Mouse (Mus musculus) small intestine, adult 2 months (tissue): ENCODE data around the gene Fen1. TPM values are rescaled to one million over a fixed set of nuclear protein-coding genes. Genes with fewer than 3 reads are reported as not detected.

Experiments
- H3K27ac ChIP-seq: fragments of 200-500 bp; 2 replicates; pipeline ENCODE4 v1.5.1; 2012; ENCODE audit warnings: low read depth, low read length, control low read depth, inconsistent platforms; ENCODE audit not compliant: insufficient read depth
- H3K27me3 ChIP-seq: fragments of 200-500 bp; 2 replicates; pipeline ENCODE4 v1.6.1; 2012; ENCODE audit warnings: mild to moderate bottlenecking, moderate library complexity, low read length, inconsistent platforms; ENCODE audit not compliant: control insufficient read depth, insufficient read depth
- H3K36me3 ChIP-seq: fragments of 200-500 bp; 2 replicates; pipeline ENCODE4 v1.6.1; 2012; ENCODE audit warnings: mild to moderate bottlenecking, low read length, control low read depth, inconsistent platforms; ENCODE audit not compliant: control insufficient read depth, insufficient read depth
- H3K4me1 ChIP-seq: fragments of 200-500 bp; 2 replicates; pipeline ENCODE4 v1.6.1; 2012; ENCODE audit warnings: low read length, inconsistent platforms, mixed read lengths; ENCODE audit not compliant: control insufficient read depth, insufficient read depth, insufficient read length
- H3K4me3 ChIP-seq: fragments of 200-500 bp; 2 replicates; pipeline ENCODE4 v1.5.1; 2012; ENCODE audit warnings: low read depth, mild to moderate bottlenecking, control low read depth, inconsistent platforms, low read length, moderate library complexity
- CTCF ChIP-seq: fragments of 200-500 bp; IDR thresholded peaks from 2 replicates; pipeline ENCODE4 v1.5.1; 2012; ENCODE audit warnings: low read depth, mild to moderate bottlenecking, control low read depth, inconsistent platforms, low read length, moderate library complexity, mixed read lengths; ENCODE audit not compliant: insufficient replicate concordance, insufficient read length; ENCODE audit errors: extremely low read depth
- POLR2A ChIP-seq: fragments of 200-500 bp; IDR thresholded peaks from 2 replicates; pipeline ENCODE4 v1.6.1; 2012; ENCODE audit warnings: low read depth, mild to moderate bottlenecking, control low read depth, inconsistent platforms, low read length, moderate library complexity
- WGBS: fragments of 180-500 bp; shearing (Covaris S2); methylation state at CpG from one replicate; pipeline ENCODE4 v1.1.7; 2018; 5-methylcytosine and 5-hydroxymethylcytosine counted together
- polyA plus RNA-seq: library from polyadenylated mRNA; depleted of rRNA; stranded (reverse); fragments of >200 nt; gene quantifications from 2 replicates; pipeline ENCODE4 v1.2.3, GENCODE M21; 2012

The Fen1 gene
- polyA plus RNA-seq, 1 experiment = 13.1 TPM

DNA sequence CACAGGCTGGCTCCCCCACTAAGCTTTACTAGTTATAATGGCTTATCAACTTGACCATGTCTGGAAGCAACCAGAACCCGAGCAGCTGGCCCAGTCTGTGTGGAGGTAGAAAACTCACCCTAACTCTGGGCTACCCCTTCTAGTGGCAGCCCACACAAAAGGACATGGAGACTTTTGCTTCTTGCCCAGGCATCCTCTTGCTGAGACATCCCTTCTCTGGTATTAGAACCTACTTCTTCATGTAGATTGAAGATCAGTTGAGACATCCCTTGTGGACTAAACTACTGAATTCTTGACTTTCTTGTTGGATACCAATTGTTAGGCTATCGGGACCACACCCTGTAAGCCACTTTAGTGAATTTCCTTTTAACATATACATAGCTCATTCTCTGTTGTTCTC, 5.7 kb downstream of the Fen1 start:
- no peaks in the 10 kb centered on the region for H3K27me3 ChIP-seq
- H3K4me1 ChIP-seq = no peaks in the 10 kb centered on the region
- H3K4me3 ChIP-seq = no peak overlapping the region
- 48% methylated on average over 2 of the region's 2 CpGs for WGBS
- H3K36me3 ChIP-seq = peaks cover 21% of the 10 kb centered on the region
- H3K27ac ChIP-seq = no peak overlapping the region
- TF ChIP-seq CTCF (no peak), POLR2A (no peak)

DNA sequence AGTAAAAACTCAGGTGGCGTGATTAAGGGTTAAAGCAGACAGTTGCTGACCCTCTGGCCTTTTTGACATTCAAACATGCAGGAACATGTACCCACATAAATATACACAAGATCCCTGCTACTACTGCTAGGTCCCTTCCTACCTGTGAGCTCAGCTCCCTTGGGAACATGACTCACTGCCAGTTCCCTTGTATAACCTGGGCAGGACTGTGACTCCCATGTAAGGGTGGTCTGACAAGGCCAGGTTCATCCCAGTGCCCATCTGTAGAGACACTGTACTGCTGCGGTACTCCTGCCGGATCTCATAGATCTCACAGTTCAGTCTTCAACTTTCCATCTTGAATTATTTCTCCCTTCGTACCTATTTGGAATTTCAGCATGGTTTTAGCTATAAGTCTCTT, 6.8 kb downstream of the Fen1 start:
- 95% methylated on average over 4 of the region's 4 CpGs for WGBS
- TF ChIP-seq POLR2A = no peak
- TF ChIP-seq CTCF = no peak
- no peak overlapping the region for H3K4me3 ChIP-seq
- H3K36me3 ChIP-seq = peaks cover 22% of the 10 kb centered on the region
- H3K27me3 ChIP-seq = no peaks in the 10 kb centered on the region
- H3K4me1 ChIP-seq = no peaks in the 10 kb centered on the region
- H3K27ac ChIP-seq = no peak overlapping the region

DNA sequence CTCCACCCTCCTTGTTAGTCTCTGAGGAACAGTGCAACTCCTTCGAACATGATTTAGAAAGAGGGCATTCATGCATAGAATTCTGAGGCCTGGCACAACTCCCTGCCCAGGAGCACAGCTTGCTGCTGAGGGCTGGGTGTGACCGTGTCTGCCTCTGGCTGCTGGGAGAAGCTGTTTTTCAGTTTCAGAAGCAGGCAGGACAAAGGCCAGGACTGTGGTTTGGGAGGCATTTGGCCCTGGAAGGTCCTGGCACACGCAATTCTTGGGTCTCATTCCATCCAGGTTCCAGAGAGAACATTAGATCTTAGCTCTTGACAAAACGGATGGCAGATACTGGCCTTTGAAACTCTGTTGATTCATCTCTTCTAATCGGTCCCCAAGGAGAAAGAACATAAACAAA, 8.7 kb downstream of the Fen1 start:
- TF ChIP-seq POLR2A (no peak), CTCF (no peak)
- 59% methylated on average over 5 of the region's 5 CpGs for WGBS

DNA sequence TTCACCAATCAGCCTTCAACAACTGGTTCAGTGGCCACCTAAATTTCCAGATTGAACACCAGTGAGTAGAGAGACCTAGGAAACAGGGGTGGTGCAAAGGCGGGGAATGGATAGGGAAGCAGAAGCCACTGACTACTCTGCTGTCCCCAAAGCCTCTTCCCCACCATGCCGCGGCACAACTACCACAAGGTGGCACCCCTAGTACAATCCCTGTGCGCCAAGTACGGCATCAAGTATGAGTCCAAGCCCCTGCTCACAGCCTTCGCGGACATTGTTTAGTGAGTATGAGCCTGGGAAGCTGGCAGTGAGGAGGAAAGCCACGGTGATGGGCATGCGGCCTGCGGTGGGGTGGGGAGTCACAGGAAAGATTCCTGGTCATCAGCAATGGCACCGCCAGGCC, 9.6 kb downstream of the Fen1 start:
- Histone ChIP-seq H3K36me3 (peaks cover 12% of the 10 kb centered on the region), H3K4me1 (peaks cover 3% of the 10 kb centered on the region; the same call in 1 of the 2 replicates), H3K27ac (no peak overlapping the region), H3K27me3 (no peaks in the 10 kb centered on the region), H3K4me3 (no peak overlapping the region)
- 88% methylated on average over 11 of the region's 11 CpGs for WGBS
- TF ChIP-seq POLR2A = no peak
- no peak for TF ChIP-seq CTCF

More for the DNA sequence above, 8.7 kb downstream of the Fen1 start:
- no peaks in the 10 kb centered on the region for H3K4me1 ChIP-seq
- peaks cover 16% of the 10 kb centered on the region for H3K36me3 ChIP-seq
- H3K27ac ChIP-seq = no peak overlapping the region
- no peak overlapping the region for H3K4me3 ChIP-seq
- H3K27me3 ChIP-seq = no peaks in the 10 kb centered on the region

DNA sequence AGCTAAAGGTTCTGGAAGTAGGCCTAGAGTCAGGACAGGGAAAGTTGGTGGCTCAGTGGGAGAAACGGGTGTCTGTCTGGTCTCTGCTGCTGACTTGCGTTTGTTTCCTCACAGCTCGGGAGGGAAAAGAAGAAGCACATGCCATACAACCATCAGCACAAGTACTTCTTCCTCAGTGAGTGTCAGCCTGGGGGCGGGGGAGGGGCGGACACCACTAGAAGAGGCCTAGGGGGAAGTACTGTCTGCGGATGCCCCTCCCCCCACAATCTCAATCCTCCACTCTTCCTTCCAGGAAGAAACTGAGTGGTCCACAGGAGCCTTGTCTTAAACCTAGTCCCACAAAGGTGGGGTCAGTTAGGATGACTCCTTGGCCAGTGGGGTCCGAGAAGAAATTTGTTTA, 12.6 kb downstream of the Fen1 start:
- H3K4me3 ChIP-seq = no peak overlapping the region
- no peak for TF ChIP-seq POLR2A
- no peak for TF ChIP-seq CTCF
- H3K27me3 ChIP-seq = no peaks in the 10 kb centered on the region
- 64% methylated on average over 7 of the region's 7 CpGs for WGBS
- peaks cover 15% of the 10 kb centered on the region; the same call in 1 of the 2 replicates for H3K4me1 ChIP-seq
- H3K27ac ChIP-seq = no peak overlapping the region
- H3K36me3 ChIP-seq = peaks cover 11% of the 10 kb centered on the region

DNA sequence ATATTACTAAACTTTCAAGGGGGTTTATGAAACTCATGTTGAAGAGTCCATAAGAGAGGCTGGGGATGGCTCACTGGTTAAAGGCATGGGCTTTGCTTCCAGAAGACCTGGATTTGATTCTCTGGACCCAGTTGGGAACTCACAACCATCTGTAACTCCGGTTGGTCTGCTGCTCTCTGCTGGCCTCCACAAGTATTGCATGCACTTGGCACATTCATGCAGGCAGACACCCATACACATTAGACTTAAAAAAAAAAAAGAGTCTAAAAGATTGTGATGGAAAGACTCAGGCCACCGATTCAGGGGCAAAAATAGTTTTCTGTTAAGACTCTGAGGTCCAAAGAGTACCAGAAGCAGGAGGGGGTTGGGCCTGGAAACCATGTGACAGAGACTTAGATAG, 13.2 kb downstream of the Fen1 start:
- H3K27ac ChIP-seq = no peak overlapping the region
- H3K4me3 ChIP-seq = no peak overlapping the region
- H3K36me3 ChIP-seq = peaks cover 11% of the 10 kb centered on the region
- TF ChIP-seq POLR2A (no peak), CTCF (peak; percentile 73; the same call in 1 of the 2 replicates)
- peaks cover 15% of the 10 kb centered on the region; the same call in 1 of the 2 replicates for H3K4me1 ChIP-seq
- 22% methylated on average over 2 of the region's 2 CpGs for WGBS
- H3K27me3 ChIP-seq = no peaks in the 10 kb centered on the region

DNA sequence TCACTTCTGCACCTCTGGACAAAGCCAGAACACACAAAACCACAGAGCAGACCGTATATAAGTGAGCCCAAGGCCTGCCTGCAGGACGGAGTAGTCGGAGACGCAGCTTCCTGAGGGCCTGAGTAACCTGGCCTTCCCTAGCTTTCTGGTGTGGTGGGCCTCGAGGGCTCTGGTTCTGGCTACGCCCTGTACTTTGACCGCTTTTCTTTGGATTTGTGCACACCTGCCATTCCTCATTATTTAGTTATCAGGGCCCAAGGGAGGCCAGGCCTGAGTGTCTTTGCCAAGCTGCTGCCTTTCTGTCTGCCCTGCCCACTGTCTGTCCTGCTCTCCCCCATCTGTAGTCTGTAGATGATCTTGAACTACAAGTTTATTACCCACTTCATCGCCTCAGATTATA, 14.0 kb downstream of the Fen1 start:
- H3K36me3 ChIP-seq = peaks cover 11% of the 10 kb centered on the region
- TF ChIP-seq CTCF (no peak), POLR2A (no peak)
- H3K4me3 ChIP-seq = no peak overlapping the region
- WGBS = 36% methylated on average over 8 of the region's 8 CpGs
- H3K4me1 ChIP-seq = peaks cover 15% of the 10 kb centered on the region; the same call in 1 of the 2 replicates
- peak overlapping the region; percentile 40 for H3K27ac ChIP-seq
- H3K27me3 ChIP-seq = no peaks in the 10 kb centered on the region

DNA sequence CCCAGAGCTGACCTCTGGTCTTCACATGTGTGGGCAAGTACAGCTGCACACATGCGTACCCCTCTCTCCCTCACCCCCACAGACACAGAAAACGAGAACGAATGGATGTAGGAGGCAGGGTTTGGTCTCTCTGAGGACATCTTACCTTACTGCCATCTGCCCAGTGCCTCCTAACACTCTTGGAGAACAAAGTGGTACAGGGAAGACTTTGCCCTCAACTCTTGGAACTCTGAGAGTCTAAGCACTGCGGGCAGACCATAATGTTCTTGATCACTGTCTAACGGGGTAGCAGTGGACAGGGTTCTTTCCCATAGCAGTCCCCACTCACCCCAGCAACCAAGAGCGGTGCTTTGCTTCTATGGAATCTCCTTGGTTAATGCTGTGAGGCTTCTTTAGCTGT, 14.9 kb downstream of the Fen1 start:
- peaks cover 15% of the 10 kb centered on the region; the same call in 1 of the 2 replicates for H3K4me1 ChIP-seq
- H3K36me3 ChIP-seq = peaks cover 11% of the 10 kb centered on the region
- H3K27me3 ChIP-seq = no peaks in the 10 kb centered on the region
- WGBS = 60% methylated on average over 6 of the region's 6 CpGs
- peak overlapping the region; percentile 29; the same call in 1 of the 2 replicates for H3K27ac ChIP-seq
- H3K4me3 ChIP-seq = no peak overlapping the region
- no peak for TF ChIP-seq POLR2A
- no peak for TF ChIP-seq CTCF
